Mouse (Mus musculus): ENCODE results near the gene Foxp4.

GRCm38 (mm10) chr17:47943103-47943870 is 18.8 kb upstream of the Foxp4 start:
- TF ChIP-seq EP300 (IDR thresholded peaks at IDR 0.05; ENCODE audit: low read depth) (no peak), CTCF (IDR thresholded peaks at IDR 0.05; ENCODE audit: low read depth) (no peak)

All from liver, embryonic 14.5 days (tissue).